Mouse (Mus musculus) gastrocnemius, postnatal 36 days (tissue): ENCODE measurements around the gene Gm28553. TPM values are rescaled to one million over a fixed set of nuclear protein-coding genes. Genes with fewer than 3 reads are reported as not detected.
"Not testable (repeated sequence)": the region's sequence is repeated elsewhere in the genome, so short reads cannot be mapped to it uniquely, and the experiment has no call there.

Experiments
- DNase-seq, 2 experiments: peaks; one replicate each; pipeline ENCODE4 v3.0.0; 2022
- intact Hi-C: fragments of 180-260 bp; cut with DNase I; formaldehyde crosslinking; loops from one replicate; pipeline ENCODE4 v1.15.1; 2025
- long read RNA-seq, 2 experiments: library from polyadenylated mRNA; stranded (forward); transcript quantifications; one replicate each; pipeline ENCODE4 v2.0.0; 2021
- total RNA-seq, 2 experiments: library from RNA; stranded (reverse); gene quantifications; 2 replicates each; pipeline ENCODE4 v1.2.3; 2021

Gene Gm28553
- total RNA-seq, result not detected
- long read RNA-seq, experiment 1, result 0 reads
- long read RNA-seq, experiment 2, result 0 reads

DNA sequence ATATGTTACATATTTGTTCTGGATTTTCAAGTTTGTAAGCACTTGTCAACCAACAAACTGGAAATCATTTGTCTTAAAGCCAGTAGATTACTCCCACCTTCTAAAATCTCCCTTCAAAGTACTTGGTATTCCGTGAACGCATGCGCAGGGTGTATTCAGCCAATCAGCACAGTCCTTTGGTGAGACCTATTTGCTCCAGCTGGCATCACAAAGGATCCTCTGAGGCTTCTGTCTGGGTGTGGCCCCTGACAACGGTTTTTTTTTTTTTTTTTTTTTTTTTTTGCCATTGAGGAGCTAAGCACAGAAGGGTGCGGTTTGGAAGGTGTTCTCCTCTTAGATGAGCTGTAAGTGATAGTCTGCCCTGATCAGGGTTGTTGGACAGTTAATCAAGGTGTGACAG lies at the start of gene Gm28553:
Gm28553 (plus strand) TSS at position 301 of the 400 bp plus-strand sequence.
- intact Hi-C loops, DNase-seq: not testable (repeated sequence)
